Mouse (Mus musculus) spleen, adult 2 months (tissue): ENCODE results near the gene Plekhg5.

Experiments
- CTCF ChIP-seq: fragments of 200-500 bp; IDR thresholded peaks from 2 replicates; pipeline ENCODE4 v1.5.1; 2011; ENCODE audit warnings: mild to moderate bottlenecking, inconsistent platforms; ENCODE audit not compliant: insufficient read depth, insufficient read length, insufficient replicate concordance; ENCODE audit errors: extremely low read depth
- POLR2A ChIP-seq: fragments of 200-500 bp; IDR thresholded peaks from 2 replicates; pipeline ENCODE4 v1.6.1; 2011; ENCODE audit warnings: low read depth, low read length, inconsistent platforms

- TF ChIP-seq CTCF, result no peak
- no peak for TF ChIP-seq POLR2A
Measured at GRCm38 (mm10) chr4:152110689-152111088, 38.4 kb downstream of the Plekhg5 start.
